Mouse (Mus musculus): Measurements from ENCODE around the gene Grb10. TPM values are rescaled to one million over a fixed set of nuclear protein-coding genes. Genes with fewer than 3 reads are reported as not detected.
A peak's percentile ranks its signal among the peaks of the same experiment; 100 is the strongest.

The Grb10 gene
- polyA plus RNA-seq, 1 experiment from 2014 or later, result 228 TPM

DNA sequence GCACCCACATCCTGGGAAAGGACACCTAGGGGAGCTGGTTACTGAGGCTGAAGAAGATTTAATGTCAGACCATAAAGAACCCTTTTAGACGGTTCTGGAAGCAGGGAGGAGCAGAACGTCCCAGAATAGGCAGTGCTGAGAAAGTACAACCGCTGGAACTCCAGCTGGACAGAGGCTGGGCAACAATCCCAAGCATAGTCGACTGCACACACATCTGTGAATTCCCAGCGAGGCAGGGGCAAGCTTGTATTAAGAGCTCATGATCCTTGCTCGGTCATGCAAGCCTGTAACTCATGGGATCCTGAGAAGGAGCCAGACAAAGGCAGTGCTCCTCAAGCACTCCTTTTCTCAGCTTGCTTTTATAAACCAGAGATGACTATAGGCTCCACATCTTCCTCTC is 69.7 kb downstream of the Grb10 start:
- H3K27me3 ChIP-seq (ENCODE audit: control insufficient read depth, insufficient read depth, low read length), result no peaks in the 10 kb centered on the region
- WGBS, result 34% methylated on average over 6 of the region's 6 CpGs
- no peak overlapping the region for H3K4me3 ChIP-seq (ENCODE audit: low read length)
- H3K36me3 ChIP-seq (ENCODE audit: control insufficient read depth, insufficient read depth, low read length), result peaks cover 61% of the 10 kb centered on the region
- H3K27ac ChIP-seq (ENCODE audit: low read depth, low read length), result peak overlapping the region; percentile 65
- no peak overlapping the region for H3K9ac ChIP-seq (ENCODE audit: low read depth, low read length)
- no peaks in the 10 kb centered on the region for H3K9me3 ChIP-seq (ENCODE audit: control insufficient read depth, low read length)
- ATAC-seq (ENCODE audit: low FRiP score, low TSS enrichment), result peak; percentile 58; the same call in 1 of the 2 replicates
- 0 out of 2 replicates have a peak, but pooled peaks cover 8% of the 10 kb centered on the region for H3K4me1 ChIP-seq (ENCODE audit: control insufficient read depth, insufficient read depth, low read length)
- no peak overlapping the region for H3K4me2 ChIP-seq (replicated peaks; ENCODE audit: low read depth, low read length)

DNA sequence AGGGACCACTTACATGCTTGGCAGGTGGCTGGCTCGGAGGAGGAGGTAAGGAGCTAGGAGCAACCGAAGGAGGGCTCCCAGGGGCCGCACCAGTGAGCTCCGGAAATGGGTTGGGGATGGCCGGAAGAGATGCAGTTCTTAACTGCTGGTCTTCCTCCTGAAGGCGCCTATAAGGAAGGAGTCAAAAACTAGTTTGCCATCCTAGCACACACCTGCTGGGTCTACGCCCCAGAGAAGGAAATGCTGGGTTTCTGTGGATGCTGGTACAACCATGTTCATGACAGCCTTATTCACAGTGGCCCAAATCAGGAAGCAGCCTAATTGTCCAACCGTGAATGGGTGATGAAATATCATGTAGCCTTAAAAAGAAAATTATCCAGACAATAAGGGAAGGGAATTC is 71.0 kb downstream of the Grb10 start:
- peaks cover 59% of the 10 kb centered on the region for H3K36me3 ChIP-seq (ENCODE audit: control insufficient read depth, insufficient read depth, low read length)

DNA sequence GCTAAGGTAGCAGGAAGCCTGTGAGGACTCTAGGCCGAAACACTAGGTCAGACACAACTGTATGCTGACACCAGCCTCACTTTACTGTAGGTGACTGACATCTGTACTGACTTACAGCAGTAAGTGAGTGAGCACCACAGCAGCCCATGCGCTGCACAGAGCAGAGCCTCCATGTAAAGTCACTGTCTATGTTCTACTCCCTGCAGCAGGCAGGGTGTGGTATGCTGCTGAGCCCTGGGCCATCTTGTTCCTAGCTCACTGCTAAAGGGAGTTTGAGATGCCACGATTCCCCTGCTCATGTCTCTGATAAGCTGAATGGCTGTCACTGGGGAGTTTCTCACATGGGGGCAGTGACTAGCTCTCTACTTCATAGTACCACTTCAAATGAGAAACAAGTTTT is 72.3 kb downstream of the Grb10 start:
- no peak for ATAC-seq (ENCODE audit: low FRiP score, low TSS enrichment)

More for the DNA sequence above, 71.0 kb downstream of the Grb10 start:
- no peak overlapping the region for H3K4me2 ChIP-seq (replicated peaks; ENCODE audit: low read depth, low read length)
- no peaks in the 10 kb centered on the region for H3K9me3 ChIP-seq (ENCODE audit: control insufficient read depth, low read length)
- no peaks in the 10 kb centered on the region for H3K27me3 ChIP-seq (ENCODE audit: control insufficient read depth, insufficient read depth, low read length)
- ATAC-seq (ENCODE audit: low FRiP score, low TSS enrichment), result no peak
- no peak overlapping the region for H3K27ac ChIP-seq (ENCODE audit: low read depth, low read length)
- H3K9ac ChIP-seq (ENCODE audit: low read depth, low read length), result no peak overlapping the region
- 0 out of 2 replicates have a peak, but pooled peaks cover 14% of the 10 kb centered on the region for H3K4me1 ChIP-seq (ENCODE audit: control insufficient read depth, insufficient read depth, low read length)
- H3K4me3 ChIP-seq (ENCODE audit: low read length), result no peak overlapping the region
- WGBS, result 80% methylated on average over 8 of the region's 8 CpGs

DNA sequence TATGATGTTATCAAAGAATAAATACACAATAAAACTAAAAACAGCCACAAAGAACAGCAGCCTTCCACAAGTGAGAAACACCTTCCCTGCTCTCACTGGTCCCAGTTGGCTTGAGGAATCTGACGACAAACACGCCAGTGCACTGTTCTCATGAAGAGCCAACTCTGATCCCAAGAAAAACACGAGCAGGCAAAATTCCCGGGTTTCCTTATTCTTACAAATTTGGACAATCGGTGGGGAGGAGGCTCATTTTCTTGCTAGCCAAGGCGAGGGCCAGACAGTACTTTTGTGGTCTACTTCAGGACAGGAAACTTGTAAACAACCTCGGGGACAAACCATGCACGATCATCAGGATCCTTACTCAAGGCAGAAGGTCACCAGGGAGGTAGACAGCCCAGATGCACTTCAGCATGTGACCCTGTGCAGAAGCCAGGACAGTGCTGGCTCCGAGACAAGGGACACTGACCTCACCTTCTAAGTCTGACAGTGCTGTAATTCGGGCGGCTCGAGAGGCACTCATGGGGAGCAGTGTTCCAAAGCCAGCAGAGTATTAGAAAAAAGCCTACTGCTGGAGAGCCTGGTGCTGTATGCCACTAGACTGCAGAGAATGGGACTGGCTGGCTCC is 72.9 kb downstream of the Grb10 start:
- Histone ChIP-seq H3K27me3 (ENCODE audit: control insufficient read depth, insufficient read depth, low read length) (no peaks in the 10 kb centered on the region), H3K4me2 (replicated peaks; ENCODE audit: low read depth, low read length) (no peak overlapping the region), H3K4me3 (ENCODE audit: low read length) (no peak overlapping the region), H3K4me1 (ENCODE audit: control insufficient read depth, insufficient read depth, low read length) (peaks cover 21% of the 10 kb centered on the region; the same call in 1 of the 2 replicates), H3K9ac (ENCODE audit: low read depth, low read length) (no peak overlapping the region), H3K9me3 (ENCODE audit: control insufficient read depth, low read length) (no peaks in the 10 kb centered on the region), H3K27ac (ENCODE audit: low read depth, low read length) (no peak overlapping the region), H3K36me3 (ENCODE audit: control insufficient read depth, insufficient read depth, low read length) (peaks cover 52% of the 10 kb centered on the region)
- ATAC-seq (ENCODE audit: low FRiP score, low TSS enrichment), result no peak
- 78% methylated on average over 12 of the region's 12 CpGs for WGBS

More for the DNA sequence above, 72.3 kb downstream of the Grb10 start:
- no peaks in the 10 kb centered on the region for H3K9me3 ChIP-seq (ENCODE audit: control insufficient read depth, low read length)
- H3K27ac ChIP-seq (ENCODE audit: low read depth, low read length), result no peak overlapping the region
- H3K4me2 ChIP-seq (replicated peaks; ENCODE audit: low read depth, low read length), result no peak overlapping the region
- H3K27me3 ChIP-seq (ENCODE audit: control insufficient read depth, insufficient read depth, low read length), result no peaks in the 10 kb centered on the region
- peaks cover 57% of the 10 kb centered on the region for H3K36me3 ChIP-seq (ENCODE audit: control insufficient read depth, insufficient read depth, low read length)
- WGBS, result 88% methylated on average over 3 of the region's 3 CpGs
- H3K4me3 ChIP-seq (ENCODE audit: low read length), result no peak overlapping the region
- H3K9ac ChIP-seq (ENCODE audit: low read depth, low read length), result no peak overlapping the region
- H3K4me1 ChIP-seq (ENCODE audit: control insufficient read depth, insufficient read depth, low read length), result peaks cover 15% of the 10 kb centered on the region; the same call in 1 of the 2 replicates

DNA sequence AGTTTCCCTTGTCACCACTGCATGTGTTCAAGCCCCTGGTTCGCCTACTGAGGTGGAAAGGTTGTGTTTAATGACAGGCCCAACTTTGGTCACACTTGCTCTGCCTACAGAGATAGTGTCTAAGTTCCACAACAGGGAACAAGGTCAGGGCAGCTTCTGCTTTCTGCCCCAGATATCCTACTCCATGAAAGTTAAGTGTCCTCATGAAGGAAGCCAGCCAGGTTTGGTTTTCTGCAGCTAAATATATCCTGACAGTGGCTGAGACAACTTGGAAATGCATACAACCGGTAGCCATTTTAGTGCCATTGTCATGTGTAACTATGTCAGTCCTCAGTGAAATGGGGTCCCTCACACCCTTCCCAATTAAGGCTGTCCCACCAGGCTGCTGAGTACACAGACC is 73.8 kb downstream of the Grb10 start:
- Histone ChIP-seq H3K27me3 (ENCODE audit: control insufficient read depth, insufficient read depth, low read length) (no peaks in the 10 kb centered on the region), H3K9me3 (ENCODE audit: control insufficient read depth, low read length) (no peaks in the 10 kb centered on the region), H3K27ac (ENCODE audit: low read depth, low read length) (0 out of 2 replicates have a peak overlapping the region, but pooled peaks have one; percentile 19), H3K36me3 (ENCODE audit: control insufficient read depth, insufficient read depth, low read length) (peaks cover 45% of the 10 kb centered on the region), H3K4me1 (ENCODE audit: control insufficient read depth, insufficient read depth, low read length) (peaks cover 23% of the 10 kb centered on the region; the same call in 1 of the 2 replicates), H3K4me3 (ENCODE audit: low read length) (no peak overlapping the region), H3K4me2 (replicated peaks; ENCODE audit: low read depth, low read length) (no peak overlapping the region), H3K9ac (ENCODE audit: low read depth, low read length) (no peak overlapping the region)
- WGBS, result 87% methylated on average over 2 of the region's 2 CpGs
- ATAC-seq (ENCODE audit: low FRiP score, low TSS enrichment), result no peak

DNA sequence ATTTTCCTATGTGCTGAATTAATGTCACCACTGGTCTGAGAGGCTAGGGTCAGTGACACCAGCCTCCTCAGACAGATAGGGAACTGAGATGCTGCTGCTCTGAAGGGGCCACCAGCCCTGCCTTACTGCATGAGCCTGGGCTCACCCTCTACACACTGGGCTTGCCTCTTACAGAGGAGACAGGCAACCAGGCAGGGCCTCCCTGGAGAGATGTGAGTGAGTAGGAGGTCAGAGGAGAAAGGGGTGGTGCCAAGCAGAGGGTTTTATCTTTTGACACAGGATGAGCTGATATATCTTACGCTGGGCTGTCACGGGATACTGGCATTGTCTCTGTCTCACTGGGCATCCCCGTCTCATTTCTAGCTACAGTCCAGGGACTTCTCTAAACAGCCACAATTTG is 74.9 kb downstream of the Grb10 start:
- Histone ChIP-seq H3K4me3 (ENCODE audit: low read length) (no peak overlapping the region), H3K36me3 (ENCODE audit: control insufficient read depth, insufficient read depth, low read length) (peaks cover 35% of the 10 kb centered on the region), H3K27ac (ENCODE audit: low read depth, low read length) (0 out of 2 replicates have a peak overlapping the region, but pooled peaks have one; percentile 24), H3K4me1 (ENCODE audit: control insufficient read depth, insufficient read depth, low read length) (peaks cover 15% of the 10 kb centered on the region; the same call in 1 of the 2 replicates), H3K9me3 (ENCODE audit: control insufficient read depth, low read length) (no peaks in the 10 kb centered on the region), H3K27me3 (ENCODE audit: control insufficient read depth, insufficient read depth, low read length) (no peaks in the 10 kb centered on the region), H3K4me2 (replicated peaks; ENCODE audit: low read depth, low read length) (no peak overlapping the region), H3K9ac (ENCODE audit: low read depth, low read length) (0 out of 2 replicates have a peak overlapping the region, but pooled peaks have one; percentile 12)
- ATAC-seq (ENCODE audit: low FRiP score, low TSS enrichment), result no peak
- WGBS, result 55% methylated on average over 3 of the region's 3 CpGs

GRCm38 (mm10) chr11:11963065-11963464 is 75.4 kb downstream of the Grb10 start:
- WGBS, result 88% methylated on average over 2 of the region's 2 CpGs
- Histone ChIP-seq H3K4me3 (ENCODE audit: low read length) (no peak overlapping the region), H3K27ac (ENCODE audit: low read depth, low read length) (0 out of 2 replicates have a peak overlapping the region, but pooled peaks have one; percentile 24), H3K27me3 (ENCODE audit: control insufficient read depth, insufficient read depth, low read length) (no peaks in the 10 kb centered on the region), H3K4me1 (ENCODE audit: control insufficient read depth, insufficient read depth, low read length) (peaks cover 15% of the 10 kb centered on the region; the same call in 1 of the 2 replicates), H3K36me3 (ENCODE audit: control insufficient read depth, insufficient read depth, low read length) (peaks cover 34% of the 10 kb centered on the region), H3K9me3 (ENCODE audit: control insufficient read depth, low read length) (no peaks in the 10 kb centered on the region), H3K9ac (ENCODE audit: low read depth, low read length) (no peak overlapping the region), H3K4me2 (replicated peaks; ENCODE audit: low read depth, low read length) (no peak overlapping the region)
- ATAC-seq (ENCODE audit: low FRiP score, low TSS enrichment), result no peak

GRCm38 (mm10) chr11:11962629-11962954 is 75.9 kb downstream of the Grb10 start:
- Histone ChIP-seq H3K4me1 (ENCODE audit: control insufficient read depth, insufficient read depth, low read length) (peaks cover 15% of the 10 kb centered on the region; the same call in 1 of the 2 replicates), H3K9ac (ENCODE audit: low read depth, low read length) (no peak overlapping the region), H3K4me3 (ENCODE audit: low read length) (no peak overlapping the region), H3K27ac (ENCODE audit: low read depth, low read length) (no peak overlapping the region), H3K36me3 (ENCODE audit: control insufficient read depth, insufficient read depth, low read length) (peaks cover 32% of the 10 kb centered on the region), H3K4me2 (replicated peaks; ENCODE audit: low read depth, low read length) (no peak overlapping the region), H3K27me3 (ENCODE audit: control insufficient read depth, insufficient read depth, low read length) (no peaks in the 10 kb centered on the region), H3K9me3 (ENCODE audit: control insufficient read depth, low read length) (no peaks in the 10 kb centered on the region)
- 23% methylated on average over 5 of the region's 5 CpGs for whole genome bisulfite sequencing
- ATAC-seq (ENCODE audit: low FRiP score, low TSS enrichment), result no peak; the same call in 1 of the 2 replicates

DNA sequence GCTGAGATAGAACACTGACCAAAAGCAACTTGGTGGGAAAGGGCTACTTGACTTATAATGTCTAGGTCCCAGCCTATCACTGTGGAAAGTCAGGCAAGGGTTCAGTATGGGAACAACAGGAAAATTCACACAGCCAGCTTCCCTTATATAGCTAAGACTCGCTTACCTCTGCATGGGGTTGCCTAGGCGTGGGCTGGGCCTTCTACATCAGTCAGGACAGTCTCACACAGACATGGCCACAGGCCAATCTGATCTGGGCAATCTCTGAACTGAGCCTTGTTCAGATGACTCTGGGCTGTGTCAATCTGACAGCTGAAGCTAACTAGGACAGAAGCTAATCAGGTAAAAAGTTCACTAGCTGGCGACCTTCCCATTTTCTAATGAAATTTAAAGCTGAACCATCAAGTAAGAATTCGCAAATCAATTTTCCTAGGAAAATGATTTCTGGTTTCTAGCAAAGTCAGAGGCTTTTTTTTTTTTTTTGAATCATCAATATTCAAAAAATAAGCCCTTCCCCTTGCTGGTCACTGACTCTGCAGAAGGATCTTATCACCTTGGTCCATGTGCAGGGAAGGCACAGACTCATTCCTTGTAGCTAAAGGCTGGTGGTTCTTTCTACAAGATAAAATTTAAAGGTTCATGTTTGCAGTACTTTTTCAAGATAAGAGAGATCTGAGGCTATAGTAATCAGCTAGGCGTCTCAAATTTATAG is 76.4 kb downstream of the Grb10 start:
- H3K27ac ChIP-seq (ENCODE audit: low read depth, low read length), result no peak overlapping the region; the same call in 1 of the 2 replicates
- ATAC-seq (ENCODE audit: low FRiP score, low TSS enrichment), result no peak
- H3K4me2 ChIP-seq (replicated peaks; ENCODE audit: low read depth, low read length), result no peak overlapping the region
- no peaks in the 10 kb centered on the region for H3K27me3 ChIP-seq (ENCODE audit: control insufficient read depth, insufficient read depth, low read length)
- 82% methylated on average over 5 of the region's 5 CpGs for WGBS
- no peak overlapping the region for H3K4me3 ChIP-seq (ENCODE audit: low read length)
- peaks cover 15% of the 10 kb centered on the region; the same call in 1 of the 2 replicates for H3K4me1 ChIP-seq (ENCODE audit: control insufficient read depth, insufficient read depth, low read length)
- H3K9ac ChIP-seq (ENCODE audit: low read depth, low read length), result no peak overlapping the region
- H3K36me3 ChIP-seq (ENCODE audit: control insufficient read depth, insufficient read depth, low read length), result peaks cover 28% of the 10 kb centered on the region; the same call in 1 of the 2 replicates
- H3K9me3 ChIP-seq (ENCODE audit: control insufficient read depth, low read length), result no peaks in the 10 kb centered on the region
